Mouse (Mus musculus): ENCODE data around the gene Prm1. TPM values are rescaled to one million over a fixed set of nuclear protein-coding genes. Genes with fewer than 3 reads are reported as not detected.
A peak's percentile ranks its signal among the peaks of the same experiment; 100 is the strongest.

The Prm1 gene
- polyA plus RNA-seq, 1 experiment from 2014 or later = 0.30 TPM

DNA sequence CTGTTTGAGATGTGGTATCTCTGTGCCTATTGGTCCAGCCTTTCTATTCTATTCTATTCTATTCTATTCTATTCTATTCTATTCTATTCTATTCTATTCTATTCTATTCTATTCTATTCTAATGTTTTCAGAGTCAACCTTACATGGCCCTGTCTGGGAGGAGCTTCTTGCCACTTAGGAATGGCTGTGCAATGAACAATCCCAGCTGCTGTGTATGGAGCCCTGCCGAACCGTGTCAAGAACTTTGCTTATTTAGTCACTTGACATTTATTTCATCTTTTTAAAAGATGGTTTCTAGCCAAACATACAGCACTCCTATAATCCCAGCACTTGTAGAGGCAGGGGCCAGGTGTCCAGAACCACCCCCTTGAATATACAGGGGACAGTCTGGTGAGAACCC lies 41.3 kb downstream of the Prm1 start:
- Histone ChIP-seq H3K36me3 (no peaks in the 10 kb centered on the region), H3K27ac (no peak overlapping the region), H3K9me3 (replicated peaks) (no peaks in the 10 kb centered on the region), H3K4me1 (replicated peaks) (peaks cover 10% of the 10 kb centered on the region), H3K27me3 (0 out of 2 replicates have a peak, but pooled peaks cover 8% of the 10 kb centered on the region), H3K4me2 (no peak overlapping the region), H3K9ac (no peak overlapping the region), H3K4me3 (no peak overlapping the region)
- no peak for ATAC-seq (replicated peaks; ENCODE audit: insufficient number of reproducible peaks, insufficient read depth, low FRiP score, low read depth)
- WGBS = 41% methylated on average over 2 of the region's 2 CpGs

DNA sequence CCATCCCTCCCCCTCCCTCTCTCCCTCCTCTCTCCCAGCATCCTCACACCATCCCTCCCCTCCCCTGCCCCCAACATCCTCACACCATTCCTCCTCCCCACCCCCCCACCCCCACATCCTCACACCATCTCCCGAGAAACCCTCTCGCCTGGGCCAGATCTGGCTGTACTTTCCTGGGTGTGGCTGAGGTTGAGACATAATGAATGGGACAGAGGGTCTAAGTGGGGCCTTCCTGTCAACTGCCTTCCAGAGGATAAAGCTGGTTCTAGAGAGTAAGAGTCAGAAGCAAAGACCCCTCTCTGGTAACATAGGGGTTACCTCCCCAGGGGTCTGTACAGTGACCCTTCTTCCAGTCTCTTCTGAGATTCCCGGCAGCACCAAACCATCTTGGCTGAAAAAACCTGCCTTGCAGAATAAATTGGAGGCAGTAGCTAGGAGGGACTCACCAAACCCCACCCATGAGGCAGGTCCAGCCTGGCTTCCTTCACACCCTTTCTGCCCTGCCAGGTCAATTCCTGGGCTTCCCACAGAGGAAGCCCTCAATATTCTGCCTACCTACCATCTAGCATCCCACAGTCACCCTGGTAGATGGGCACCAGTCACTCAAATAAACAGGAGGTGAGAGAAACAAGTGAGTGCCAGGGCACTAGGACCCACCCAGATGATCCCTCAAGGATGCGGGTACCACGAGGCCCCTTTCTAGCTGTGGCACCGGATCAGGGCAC lies 41.9 kb downstream of the Prm1 start:
- 43% methylated on average over 6 of the region's 6 CpGs for WGBS
- Histone ChIP-seq H3K9ac (no peak overlapping the region), H3K4me2 (no peak overlapping the region), H3K36me3 (no peaks in the 10 kb centered on the region), H3K9me3 (replicated peaks) (no peaks in the 10 kb centered on the region), H3K27me3 (0 out of 2 replicates have a peak, but pooled peaks cover 6% of the 10 kb centered on the region), H3K4me3 (no peak overlapping the region), H3K4me1 (replicated peaks) (peaks cover 8% of the 10 kb centered on the region; the same call in 1 of the 2 replicates), H3K27ac (no peak overlapping the region)
- ATAC-seq (replicated peaks; ENCODE audit: insufficient number of reproducible peaks, insufficient read depth, low FRiP score, low read depth) = no peak

DNA sequence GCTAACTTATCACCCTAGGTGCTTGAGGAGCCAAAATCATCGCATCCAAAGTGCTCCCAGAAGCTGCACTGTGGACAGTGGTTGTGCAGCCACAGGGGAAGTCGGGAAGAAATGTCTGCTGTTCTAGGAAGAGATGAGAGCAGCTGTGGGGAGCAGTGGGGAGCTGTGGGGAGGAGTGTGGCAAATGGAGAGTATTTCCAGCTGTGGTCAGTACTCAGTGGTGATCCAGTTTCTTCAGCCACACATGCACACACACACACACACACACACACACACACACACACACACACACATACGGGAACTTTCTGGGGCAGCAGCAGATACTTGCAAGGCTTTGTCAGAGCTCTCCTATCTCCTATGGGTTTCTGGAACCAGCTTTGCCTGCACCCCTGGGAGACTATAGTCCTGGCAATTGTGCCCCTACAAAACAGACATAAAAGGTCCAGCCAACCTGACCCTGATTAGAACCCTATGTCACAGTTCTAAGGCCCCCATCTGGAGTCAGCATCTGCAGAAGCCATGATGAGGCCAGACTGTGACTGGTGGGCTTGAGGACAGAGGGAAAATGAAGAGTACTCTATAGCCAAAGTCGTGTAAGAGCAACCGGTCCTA lies 43.0 kb downstream of the Prm1 start:
- H3K9ac ChIP-seq = no peak overlapping the region
- H3K27ac ChIP-seq = no peak overlapping the region
- H3K4me2 ChIP-seq = no peak overlapping the region
- ATAC-seq (replicated peaks; ENCODE audit: insufficient number of reproducible peaks, insufficient read depth, low FRiP score, low read depth) = no peak
- no peaks in the 10 kb centered on the region for H3K9me3 ChIP-seq (replicated peaks)
- peaks cover 7% of the 10 kb centered on the region; the same call in 1 of the 2 replicates for H3K4me1 ChIP-seq (replicated peaks)
- H3K36me3 ChIP-seq = no peaks in the 10 kb centered on the region
- 66% methylated on average over 5 of the region's 5 CpGs for WGBS
- no peak overlapping the region for H3K4me3 ChIP-seq
- H3K27me3 ChIP-seq = 0 out of 2 replicates have a peak, but pooled peaks cover 4% of the 10 kb centered on the region

DNA sequence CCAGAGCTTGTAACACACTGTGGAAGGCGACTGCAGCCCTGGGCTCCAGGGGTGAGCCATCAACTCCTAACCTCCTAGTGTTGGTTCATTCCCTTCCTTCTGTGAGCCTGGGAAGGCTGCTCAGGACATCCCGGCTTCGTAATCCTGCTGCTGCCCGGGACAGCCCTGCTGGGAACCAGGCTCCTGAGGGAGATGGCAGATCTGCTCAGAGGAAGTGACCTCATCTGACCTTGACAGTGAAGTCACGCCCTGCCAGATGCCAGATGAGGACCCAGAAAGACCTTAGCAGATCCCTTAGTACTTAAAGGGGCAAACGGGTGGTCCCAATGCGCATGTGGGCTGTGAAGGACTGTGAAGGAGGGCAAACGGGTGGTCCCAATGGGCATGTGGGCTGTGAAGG lies 44.5 kb downstream of the Prm1 start:
- 64% methylated on average over 8 of the region's 8 CpGs for WGBS

DNA sequence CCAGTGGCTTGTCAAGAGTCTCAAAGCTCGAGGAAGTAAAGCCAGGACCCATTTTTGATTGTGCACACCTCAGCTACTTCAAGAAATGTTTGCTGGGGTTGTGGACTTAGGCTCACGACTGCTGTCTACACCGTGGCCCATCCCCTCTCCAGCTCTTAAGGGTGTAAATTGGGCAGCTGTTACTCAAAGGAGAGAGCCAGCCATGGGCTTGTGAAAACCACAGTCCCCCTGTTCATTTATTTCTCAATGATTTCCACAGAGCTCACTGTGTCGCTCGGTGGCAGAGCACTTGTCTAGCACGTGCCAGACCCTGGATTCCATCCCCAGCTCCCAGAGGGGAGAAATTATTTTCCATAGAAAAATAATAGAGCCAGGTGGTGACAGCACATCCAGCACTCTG lies 49.5 kb downstream of the Prm1 start:
- H3K4me1 ChIP-seq (replicated peaks) = peaks cover 4% of the 10 kb centered on the region; the same call in 1 of the 2 replicates
- no peak for ATAC-seq (replicated peaks; ENCODE audit: insufficient number of reproducible peaks, insufficient read depth, low FRiP score, low read depth)
- no peak overlapping the region for H3K4me3 ChIP-seq
- no peak overlapping the region for H3K9ac ChIP-seq
- H3K36me3 ChIP-seq = no peaks in the 10 kb centered on the region
- no peaks in the 10 kb centered on the region for H3K9me3 ChIP-seq (replicated peaks)
- no peak overlapping the region for H3K4me2 ChIP-seq
- 80% methylated on average over 5 of the region's 6 CpGs for WGBS
- H3K27me3 ChIP-seq = no peaks in the 10 kb centered on the region
- no peak overlapping the region for H3K27ac ChIP-seq

More for the DNA sequence above, 44.5 kb downstream of the Prm1 start:
- Histone ChIP-seq H3K27ac (no peak overlapping the region), H3K4me3 (no peak overlapping the region), H3K36me3 (no peaks in the 10 kb centered on the region), H3K9ac (no peak overlapping the region), H3K4me1 (replicated peaks) (peaks cover 7% of the 10 kb centered on the region; the same call in 1 of the 2 replicates), H3K4me2 (no peak overlapping the region), H3K27me3 (0 out of 2 replicates have a peak, but pooled peaks cover 4% of the 10 kb centered on the region), H3K9me3 (replicated peaks) (no peaks in the 10 kb centered on the region)
- no peak for ATAC-seq (replicated peaks; ENCODE audit: insufficient number of reproducible peaks, insufficient read depth, low FRiP score, low read depth)

DNA sequence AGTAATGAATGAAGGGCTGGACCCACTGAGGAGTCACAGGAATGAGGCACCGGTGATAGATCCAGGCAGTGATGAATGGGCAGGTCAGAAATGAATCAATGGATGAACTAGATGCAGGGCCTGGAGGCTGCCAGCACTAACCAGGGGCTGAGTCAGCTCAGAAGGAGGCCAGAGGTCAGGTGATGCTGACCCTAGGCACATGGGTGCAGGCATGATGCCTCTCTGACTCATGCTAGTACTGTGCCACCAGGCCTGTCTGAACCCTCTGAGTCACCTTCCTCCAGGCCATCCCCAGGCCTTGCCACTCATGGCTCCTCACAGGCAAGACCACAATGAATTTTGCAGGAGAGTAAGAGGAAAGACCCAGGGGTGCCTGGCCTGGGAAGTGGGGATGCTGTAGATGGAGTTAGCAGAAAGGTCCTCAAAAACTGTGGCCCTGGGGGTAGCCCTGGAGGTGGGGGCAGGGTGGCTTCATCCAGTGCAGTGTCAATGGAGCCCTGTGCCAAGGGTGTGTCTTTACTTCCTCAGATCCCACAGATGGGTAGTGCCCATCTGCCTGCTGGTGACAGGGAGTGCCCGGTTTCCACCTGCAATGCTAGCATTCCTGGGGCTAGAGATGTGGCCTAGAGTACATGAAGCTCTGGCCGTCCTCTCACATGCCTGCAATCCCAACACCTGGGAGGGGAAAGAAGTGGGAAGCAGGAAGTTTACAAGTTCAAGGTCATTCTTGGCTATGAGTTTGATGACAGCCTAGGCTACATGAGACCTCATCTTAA lies 50.9 kb downstream of the Prm1 start:
- no peaks in the 10 kb centered on the region for H3K27me3 ChIP-seq
- H3K4me2 ChIP-seq = no peak overlapping the region
- ATAC-seq (replicated peaks; ENCODE audit: insufficient number of reproducible peaks, insufficient read depth, low FRiP score, low read depth) = no peak
- no peak overlapping the region for H3K27ac ChIP-seq
- no peak overlapping the region for H3K4me3 ChIP-seq
- 88% methylated on average over 3 of the region's 3 CpGs for WGBS
- no peak overlapping the region for H3K9ac ChIP-seq
- H3K36me3 ChIP-seq = no peaks in the 10 kb centered on the region
- peaks cover 5% of the 10 kb centered on the region for H3K4me1 ChIP-seq (replicated peaks)
- no peaks in the 10 kb centered on the region for H3K9me3 ChIP-seq (replicated peaks)

DNA sequence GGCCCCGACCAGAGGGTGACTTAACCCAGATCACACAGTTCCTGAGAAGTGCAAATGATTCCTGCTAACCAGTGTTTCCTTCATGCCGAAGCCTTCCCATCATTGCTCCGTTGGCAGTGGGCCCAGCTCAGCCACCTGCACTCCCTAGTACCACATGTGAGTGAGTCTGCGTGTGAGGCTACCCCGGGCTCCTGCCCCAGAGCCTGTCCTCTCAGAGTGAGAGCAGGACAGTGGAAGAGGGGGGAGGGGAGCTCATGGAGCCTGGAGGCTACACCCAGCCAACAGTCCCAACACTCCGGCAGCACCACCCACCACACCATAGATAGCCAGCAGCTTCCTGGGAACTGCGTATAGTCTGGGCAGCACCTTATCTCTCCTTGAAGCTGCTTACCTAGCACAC lies 55.8 kb downstream of the Prm1 start:
- H3K4me3 ChIP-seq = no peak overlapping the region
- no peaks in the 10 kb centered on the region for H3K36me3 ChIP-seq
- no peak overlapping the region for H3K9ac ChIP-seq
- no peak overlapping the region for H3K27ac ChIP-seq
- peaks cover 15% of the 10 kb centered on the region for H3K4me1 ChIP-seq (replicated peaks)
- H3K9me3 ChIP-seq (replicated peaks) = no peaks in the 10 kb centered on the region
- H3K4me2 ChIP-seq = no peak overlapping the region
- WGBS = 22% methylated on average over 7 of the region's 7 CpGs
- peak; percentile 61 for ATAC-seq (replicated peaks; ENCODE audit: insufficient number of reproducible peaks, insufficient read depth, low FRiP score, low read depth)
- no peaks in the 10 kb centered on the region for H3K27me3 ChIP-seq

DNA sequence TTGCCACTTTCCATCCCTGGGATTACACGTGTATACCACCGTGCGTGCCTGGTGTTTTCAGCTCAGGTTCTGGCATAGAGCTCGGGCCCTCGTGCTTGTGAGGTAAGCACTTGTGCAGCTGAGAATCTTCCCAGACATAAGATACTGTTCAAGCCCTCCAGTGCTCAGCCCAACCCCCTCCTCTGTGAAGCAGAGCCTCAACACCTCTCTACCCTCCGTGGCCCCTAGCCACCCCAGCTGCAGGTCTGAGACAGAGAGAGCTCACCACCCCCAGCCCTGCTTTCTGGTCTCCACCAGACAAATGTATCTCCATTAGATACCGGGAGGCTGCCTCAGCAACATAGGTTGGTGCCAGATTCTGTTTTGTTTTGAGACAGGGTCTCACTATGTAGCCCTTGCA lies 56.4 kb downstream of the Prm1 start:
- Histone ChIP-seq H3K27ac (no peak overlapping the region), H3K36me3 (no peaks in the 10 kb centered on the region)
- 25% methylated on average over 7 of the region's 7 CpGs for WGBS

More for the DNA sequence above, 56.4 kb downstream of the Prm1 start:
- peaks cover 15% of the 10 kb centered on the region for H3K4me1 ChIP-seq (replicated peaks)
- H3K27me3 ChIP-seq = no peaks in the 10 kb centered on the region
- H3K9ac ChIP-seq = no peak overlapping the region
- H3K9me3 ChIP-seq (replicated peaks) = no peaks in the 10 kb centered on the region
- H3K4me2 ChIP-seq = no peak overlapping the region
- no peak for ATAC-seq (replicated peaks; ENCODE audit: insufficient number of reproducible peaks, insufficient read depth, low FRiP score, low read depth)
- no peak overlapping the region for H3K4me3 ChIP-seq

Other genes with a start within 250 kb of the Prm1 start
- gene Socs1, start 20.3 kb downstream of the Prm1 start, polyA plus RNA-seq (2015; fragmentation: Nextera tagmentation; extraction: Ambion mirVana) = 5.1 and 8.3 TPM in 2 replicates
- not detected in 2 replicates for gene Tnp2, start 17.2 kb downstream of the Prm1 start, polyA plus RNA-seq (2015; fragmentation: Nextera tagmentation; extraction: Ambion mirVana)
- not detected in 2 replicates for gene Prm3, start 14.9 kb downstream of the Prm1 start, polyA plus RNA-seq (2015; fragmentation: Nextera tagmentation; extraction: Ambion mirVana)
- not detected in 2 replicates for gene Prm2, start 9.7 kb downstream of the Prm1 start, polyA plus RNA-seq (2015; fragmentation: Nextera tagmentation; extraction: Ambion mirVana)
- not detected in 2 replicates for gene Gm11172, start 7.1 kb upstream of the Prm1 start, polyA plus RNA-seq (2015; fragmentation: Nextera tagmentation; extraction: Ambion mirVana)
- 2.1 and 3.5 TPM in 2 replicates for gene Rmi2, start 29.2 kb upstream of the Prm1 start, polyA plus RNA-seq (2015; fragmentation: Nextera tagmentation; extraction: Ambion mirVana)

Measured in heart, embryonic 15.5 days (tissue).